Mouse (Mus musculus) thymus, adult 2 months (tissue): Measurements from ENCODE around the gene Zbtb3.

ENCODE experiments used
- CTCF ChIP-seq: fragments of 200-500 bp; IDR thresholded peaks from 2 replicates; pipeline ENCODE4 v1.5.1; 2012; ENCODE audit warnings: mild to moderate bottlenecking, control low read depth, low read length, moderate library complexity, borderline replicate concordance; ENCODE audit not compliant: control insufficient read depth, poor library complexity, insufficient read depth; ENCODE audit errors: extremely low read depth
- POLR2A ChIP-seq: fragments of 200-500 bp; IDR thresholded peaks from 2 replicates; pipeline ENCODE4 v1.6.1; 2012; ENCODE audit warnings: mild to moderate bottlenecking, low read length, control low read depth, moderate library complexity; ENCODE audit not compliant: control insufficient read depth, poor library complexity, insufficient read depth; ENCODE audit errors: extremely low read depth

DNA sequence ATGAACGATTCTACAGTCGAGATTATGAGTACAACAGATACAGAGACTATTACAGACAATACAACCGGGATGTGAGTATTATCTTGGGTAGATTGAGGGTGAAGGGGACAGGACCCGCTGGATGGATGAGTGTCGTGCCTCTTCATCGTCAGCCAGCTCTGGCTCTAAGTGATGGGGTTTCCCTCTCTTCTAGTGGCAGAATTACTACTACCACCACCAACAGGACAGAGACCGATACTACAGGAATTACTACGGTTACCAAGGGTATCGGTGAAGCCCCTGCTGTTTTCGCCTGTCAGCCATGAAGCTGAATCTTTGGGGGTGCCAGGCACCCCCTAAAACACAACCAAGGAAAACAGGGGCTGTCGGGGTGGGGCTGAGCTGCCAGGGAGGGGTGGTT is 28.9 kb downstream of the Zbtb3 start:
- TF ChIP-seq CTCF, result no peak
- no peak for TF ChIP-seq POLR2A
